Mouse (Mus musculus) adrenal gland, postnatal 4 days (tissue): ENCODE measurements around the gene Prkg1. TPM values are rescaled to one million over a fixed set of nuclear protein-coding genes. Genes with fewer than 3 reads are reported as not detected.

ENCODE experiments used
- DNase-seq, 2 experiments: peaks; one replicate each; pipeline ENCODE4 v3.0.0; 2021 to 2022; ENCODE audit warnings: low spot score in 2 of 2, mixed read lengths in 2 of 2
- total RNA-seq, 2 experiments: library from RNA; stranded (reverse); gene quantifications; 2 replicates each; pipeline ENCODE4 v1.2.3; 2021

The Prkg1 gene
- total RNA-seq, 2 experiments from 2014 or later: 12.1 to 13.3 TPM

GRCm38 (mm10) chr19:30924032-30924431, 840.8 kb downstream of the Prkg1 start:
- DNase-seq: no peak

GRCm38 (mm10) chr19:30902290-30902689, 862.5 kb downstream of the Prkg1 start:
- no peak for DNase-seq

GRCm38 (mm10) chr19:30901025-30901424, 863.8 kb downstream of the Prkg1 start:
- no peak for DNase-seq

GRCm38 (mm10) chr19:30890377-30890776, 874.5 kb downstream of the Prkg1 start:
- DNase-seq: no peak

GRCm38 (mm10) chr19:30889851-30890250, 875.0 kb downstream of the Prkg1 start:
- DNase-seq: no peak

GRCm38 (mm10) chr19:30861441-30861840, 903.4 kb downstream of the Prkg1 start:
- no peak for DNase-seq

GRCm38 (mm10) chr19:30851023-30851422, 913.8 kb downstream of the Prkg1 start:
- DNase-seq: no peak

- DNase-seq: no peak
Measured at GRCm38 (mm10) chr19:30844916-30845315, 919.9 kb downstream of the Prkg1 start.

- DNase-seq: no peak
Measured at GRCm38 (mm10) chr19:30843637-30844036, 921.2 kb downstream of the Prkg1 start.

GRCm38 (mm10) chr19:30843052-30843564, 921.7 kb downstream of the Prkg1 start:
- DNase-seq: no peak

GRCm38 (mm10) chr19:30842640-30843039, 922.2 kb downstream of the Prkg1 start:
- no peak for DNase-seq

GRCm38 (mm10) chr19:30833045-30833651, 931.7 kb downstream of the Prkg1 start:
- DNase-seq: no peak

GRCm38 (mm10) chr19:30829231-30829775, 935.5 kb downstream of the Prkg1 start:
- DNase-seq: no peak

GRCm38 (mm10) chr19:30827820-30828219, 937.0 kb downstream of the Prkg1 start:
- DNase-seq: no peak

GRCm38 (mm10) chr19:30826106-30826505, 938.7 kb downstream of the Prkg1 start:
- no peak for DNase-seq

GRCm38 (mm10) chr19:30815661-30816060, 949.2 kb downstream of the Prkg1 start:
- no peak for DNase-seq

- DNase-seq: no peak
Measured at GRCm38 (mm10) chr19:30806265-30806664, 958.6 kb downstream of the Prkg1 start.

GRCm38 (mm10) chr19:30780803-30781202, 984.0 kb downstream of the Prkg1 start:
- DNase-seq: no peak

- no peak for DNase-seq
Measured at GRCm38 (mm10) chr19:30768316-30768715, 996.5 kb downstream of the Prkg1 start.

- DNase-seq: no peak
Measured at GRCm38 (mm10) chr19:30744426-30744825, 1020.4 kb downstream of the Prkg1 start.

GRCm38 (mm10) chr19:30699130-30699529, 1065.7 kb downstream of the Prkg1 start:
- no peak for DNase-seq

GRCm38 (mm10) chr19:30691258-30691657, 1073.6 kb downstream of the Prkg1 start:
- no peak for DNase-seq

- DNase-seq: no peak
Measured at GRCm38 (mm10) chr19:30690691-30691090, 1074.1 kb downstream of the Prkg1 start.
